Mouse (Mus musculus) cerebellum, adult 18-20 months (tissue): ENCODE results near the gene Ywhaq.
"Not testable (repeated sequence)": the region's sequence is repeated elsewhere in the genome, so short reads cannot be mapped to it uniquely, and the experiment has no call there.

Source experiments
- DNase-seq, 2 experiments: peaks; one replicate each; pipeline ENCODE4 v3.0.0; 2021

Gene Ywhaq

GRCm38 (mm10) chr12:21408789-21409367 lies 8.6 kb downstream of the Ywhaq start:
- no peak for DNase-seq

GRCm38 (mm10) chr12:21402771-21403170 lies 14.7 kb downstream of the Ywhaq start:
- DNase-seq = no peak

- no peak for DNase-seq
Observed at GRCm38 (mm10) chr12:21386201-21386600, 31.2 kb downstream of the Ywhaq start.

GRCm38 (mm10) chr12:21378765-21379346 lies 38.6 kb downstream of the Ywhaq start:
- not testable (repeated sequence) for DNase-seq

- DNase-seq = no peak
Observed at GRCm38 (mm10) chr12:21375376-21376157, 41.9 kb downstream of the Ywhaq start.

GRCm38 (mm10) chr12:21373820-21374475 lies 43.5 kb downstream of the Ywhaq start:
- no peak for DNase-seq

- peak; percentile 93 to 96 for DNase-seq
Observed at GRCm38 (mm10) chr12:21373100-21373819, 44.2 kb downstream of the Ywhaq start, which contains the start of gene Adam17. Gene Adam17 (minus strand): TSS chr12:21373632.

- DNase-seq = no peak
Observed at GRCm38 (mm10) chr12:21370035-21370611, 47.3 kb downstream of the Ywhaq start.

GRCm38 (mm10) chr12:21369087-21369410 lies 48.4 kb downstream of the Ywhaq start:
- DNase-seq = no peak

- DNase-seq = no peak
Observed at GRCm38 (mm10) chr12:21368376-21369086, 48.9 kb downstream of the Ywhaq start.

GRCm38 (mm10) chr12:21364624-21365435 lies 52.6 kb downstream of the Ywhaq start:
- no peak for DNase-seq

- DNase-seq = no peak
Observed at GRCm38 (mm10) chr12:21363195-21363594, 54.2 kb downstream of the Ywhaq start.

- DNase-seq = no peak
Observed at GRCm38 (mm10) chr12:21362686-21363085, 54.8 kb downstream of the Ywhaq start.

- DNase-seq = no peak
Observed at GRCm38 (mm10) chr12:21353681-21354080, 63.8 kb downstream of the Ywhaq start.

GRCm38 (mm10) chr12:21350113-21350876 lies 67.1 kb downstream of the Ywhaq start:
- no peak for DNase-seq

- DNase-seq = no peak
Observed at GRCm38 (mm10) chr12:21346972-21347371, 70.5 kb downstream of the Ywhaq start.

GRCm38 (mm10) chr12:21340674-21341073 lies 76.8 kb downstream of the Ywhaq start:
- DNase-seq = no peak
